Mouse (Mus musculus) gonadal fat pad, adult 2 months (tissue): ENCODE results near the gene Fance. TPM values are rescaled to one million over a fixed set of nuclear protein-coding genes. Genes with fewer than 3 reads are reported as not detected.
"Not testable (repeated sequence)": the region's sequence is repeated elsewhere in the genome, so short reads cannot be mapped to it uniquely, and the experiment has no call there.

ENCODE experiments used
- DNase-seq: peaks from one replicate; pipeline ENCODE4 v3.0.0-alpha.2; 2012; ENCODE audit warnings: low read depth
- polyA plus RNA-seq: library from polyadenylated mRNA; depleted of rRNA; stranded (reverse); fragments of >200 nt; gene quantifications from 2 replicates; pipeline ENCODE4 v1.2.3, GENCODE M21; 2012

Fance gene
- polyA plus RNA-seq, 1 experiment, result 14.8 TPM

GRCm38 (mm10) chr17:28348211-28348610 is 34.9 kb downstream of the Fance start:
- DNase-seq, result no peak

- DNase-seq, result no peak
Observed at GRCm38 (mm10) chr17:28349264-28349880, 36.1 kb downstream of the Fance start.

DNA sequence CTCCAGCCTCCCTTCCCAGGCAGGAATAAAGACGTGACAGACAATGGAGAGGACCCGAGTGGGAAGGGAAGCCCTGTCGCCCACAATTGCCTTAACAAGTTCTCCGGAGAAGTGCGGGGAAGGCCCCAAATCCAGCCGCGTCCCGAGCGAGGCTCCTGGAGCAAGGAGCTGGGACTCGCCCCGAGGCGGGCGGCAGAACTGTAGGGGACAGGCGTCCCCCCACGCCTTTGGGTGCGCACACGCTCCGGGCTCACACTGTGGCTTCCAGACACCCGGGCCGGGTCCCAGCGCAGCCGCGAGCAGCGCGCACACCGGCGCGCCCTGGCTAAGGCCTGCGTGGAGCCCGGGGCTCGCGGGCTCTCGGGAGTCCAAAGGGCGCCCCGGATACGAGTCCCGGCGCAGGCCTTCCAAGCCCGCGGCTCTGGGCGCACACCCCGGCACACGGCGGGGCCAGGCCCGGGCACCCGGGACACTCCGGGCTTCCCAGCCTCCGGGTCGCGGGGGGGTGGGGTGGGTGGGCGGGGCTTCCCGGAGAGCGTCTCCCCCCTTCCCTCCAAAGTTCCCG is 36.7 kb downstream of the Fance start:
- DNase-seq, result no peak

DNA sequence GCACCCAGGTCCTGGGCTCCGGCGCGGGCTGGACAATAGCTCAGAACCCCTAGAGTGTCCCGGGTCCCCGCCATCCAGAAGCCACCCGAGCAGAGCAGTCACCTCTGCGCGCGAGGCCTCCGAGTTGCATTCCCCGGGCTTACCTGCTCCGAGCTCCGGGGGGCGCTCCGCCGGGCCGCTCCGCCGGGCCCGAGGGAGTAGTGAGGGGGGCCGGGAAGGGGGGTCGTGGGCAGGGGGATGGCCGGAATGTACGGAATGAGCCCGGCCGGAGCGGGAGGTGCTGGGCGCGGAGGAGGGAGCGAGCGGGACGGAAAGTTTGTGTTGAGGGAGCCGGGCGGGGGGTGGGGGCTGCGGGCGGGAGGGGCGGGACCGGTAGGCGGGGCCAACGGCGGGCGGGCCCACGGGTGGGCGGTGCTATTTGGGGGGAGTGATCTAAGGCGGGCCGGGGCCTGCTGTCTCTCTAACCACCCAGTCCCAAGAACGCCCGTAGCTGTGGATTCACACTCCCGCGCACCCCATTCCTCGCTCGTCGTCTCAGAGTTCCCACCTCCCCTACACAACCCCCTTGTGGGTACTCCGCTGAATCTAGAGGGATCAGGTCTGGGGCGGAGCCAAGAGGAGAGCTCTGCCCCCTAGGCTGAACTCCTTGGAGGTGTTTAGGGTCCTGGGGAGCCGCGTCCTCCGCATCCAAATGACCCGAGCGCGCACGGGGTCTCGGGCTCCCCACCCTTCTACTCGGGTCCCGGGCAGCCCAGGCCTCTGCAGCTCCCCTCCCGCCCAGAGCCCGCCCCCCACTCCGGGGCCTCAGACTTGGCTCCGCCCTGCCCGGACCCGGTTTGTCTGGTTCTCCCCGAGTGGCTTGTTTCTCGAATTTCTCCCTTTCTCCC is 37.4 kb downstream of the Fance start, which contains the start of gene Tead3:
Gene Tead3 (minus strand): TSS at position 352 of the 887 bp plus-strand sequence.
- no peak for DNase-seq

GRCm38 (mm10) chr17:28351353-28351890 is 38.1 kb downstream of the Fance start:
- DNase-seq, result no peak

- DNase-seq, result no peak
Observed at GRCm38 (mm10) chr17:28352018-28352417, 38.7 kb downstream of the Fance start.

DNA sequence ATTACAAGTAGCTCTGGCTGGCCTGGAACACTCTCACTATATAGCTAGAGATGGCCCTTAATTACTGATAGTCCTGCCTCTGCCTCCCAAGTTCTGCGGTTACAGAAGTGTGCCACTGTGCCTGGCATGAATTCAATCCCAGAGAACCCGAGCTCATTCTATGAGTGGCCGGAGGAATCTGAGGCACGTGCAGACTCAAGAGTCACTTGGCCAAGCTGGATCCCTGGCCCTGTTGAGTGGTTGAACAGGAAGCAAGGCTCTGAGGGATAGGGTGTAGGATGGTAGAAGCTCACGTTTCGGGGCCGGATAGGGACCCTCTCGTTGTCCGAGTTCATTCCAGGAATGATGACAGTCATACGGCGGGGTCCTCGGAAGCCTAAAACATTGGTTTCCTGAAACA is 42.6 kb downstream of the Fance start:
- no peak for DNase-seq

DNA sequence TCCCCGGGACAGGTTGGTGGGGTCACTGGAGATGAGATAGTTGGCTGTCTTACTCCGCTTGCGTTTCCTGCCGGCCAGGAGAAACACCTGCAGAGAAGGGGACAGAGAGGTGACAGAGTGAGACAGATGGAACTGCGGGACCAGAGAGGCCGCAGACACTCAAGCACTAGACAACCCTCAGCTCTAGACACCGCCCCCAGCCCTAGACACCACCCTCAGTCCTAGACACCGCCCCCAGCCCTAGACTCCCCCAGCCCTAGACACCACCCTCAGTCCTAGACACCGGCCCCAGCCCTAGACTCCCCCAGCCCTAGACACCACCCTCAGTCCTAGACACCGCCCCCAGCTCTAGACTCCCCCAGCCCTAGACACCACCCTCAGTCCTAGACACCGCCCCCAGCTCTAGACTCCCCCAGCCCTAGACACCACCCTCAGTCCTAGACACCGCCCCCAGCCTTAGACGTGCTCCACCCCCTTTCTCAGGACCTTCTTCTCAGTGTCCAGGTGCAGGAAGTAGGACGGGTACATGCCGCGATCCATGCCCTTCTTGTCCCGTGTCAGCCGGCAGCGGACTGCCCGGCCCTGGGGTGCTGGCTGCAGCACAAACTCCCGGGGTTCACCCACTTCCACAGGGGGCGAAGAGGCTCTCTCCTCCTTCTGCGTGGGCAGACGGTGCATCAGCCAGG is 45.4 kb downstream of the Fance start:
- DNase-seq, result not testable (repeated sequence)

GRCm38 (mm10) chr17:28360531-28361277 is 47.4 kb downstream of the Fance start:
- no peak for DNase-seq

DNA sequence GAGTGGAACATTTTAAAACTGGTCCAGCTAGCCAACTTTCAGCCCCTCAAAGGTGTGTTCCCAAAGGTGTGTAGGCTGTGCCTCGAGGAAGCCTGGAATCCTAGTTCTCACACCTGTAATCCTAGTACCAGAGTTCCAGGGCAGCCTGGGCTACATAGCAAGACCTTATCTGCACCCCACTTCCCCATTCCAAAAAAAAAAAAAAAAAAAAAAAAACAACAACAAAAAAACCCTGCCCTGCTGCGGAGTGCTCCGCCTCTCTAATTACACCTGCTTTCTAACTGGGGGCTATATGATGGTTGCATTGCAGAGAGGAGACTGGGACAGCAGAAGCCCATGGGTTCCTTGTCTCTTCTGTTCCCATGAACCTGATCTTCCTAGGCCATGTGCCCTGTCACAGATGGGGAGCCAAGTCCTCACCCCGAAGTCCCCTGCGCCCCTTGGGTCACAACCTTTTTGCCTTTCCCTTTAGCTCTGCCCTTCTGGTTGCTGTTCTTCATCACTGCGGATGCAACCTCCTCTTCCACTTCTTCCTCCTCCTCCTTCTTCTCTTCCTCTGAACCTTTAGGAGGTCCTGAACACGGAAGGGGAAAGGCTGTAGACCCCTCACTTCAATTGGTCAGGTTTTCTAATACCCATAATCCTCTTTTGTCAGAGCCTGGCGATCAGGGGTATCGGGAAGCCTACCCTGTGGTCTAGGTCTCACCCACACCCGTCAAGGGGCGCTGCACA is 48.8 kb downstream of the Fance start:
- no peak for DNase-seq

DNA sequence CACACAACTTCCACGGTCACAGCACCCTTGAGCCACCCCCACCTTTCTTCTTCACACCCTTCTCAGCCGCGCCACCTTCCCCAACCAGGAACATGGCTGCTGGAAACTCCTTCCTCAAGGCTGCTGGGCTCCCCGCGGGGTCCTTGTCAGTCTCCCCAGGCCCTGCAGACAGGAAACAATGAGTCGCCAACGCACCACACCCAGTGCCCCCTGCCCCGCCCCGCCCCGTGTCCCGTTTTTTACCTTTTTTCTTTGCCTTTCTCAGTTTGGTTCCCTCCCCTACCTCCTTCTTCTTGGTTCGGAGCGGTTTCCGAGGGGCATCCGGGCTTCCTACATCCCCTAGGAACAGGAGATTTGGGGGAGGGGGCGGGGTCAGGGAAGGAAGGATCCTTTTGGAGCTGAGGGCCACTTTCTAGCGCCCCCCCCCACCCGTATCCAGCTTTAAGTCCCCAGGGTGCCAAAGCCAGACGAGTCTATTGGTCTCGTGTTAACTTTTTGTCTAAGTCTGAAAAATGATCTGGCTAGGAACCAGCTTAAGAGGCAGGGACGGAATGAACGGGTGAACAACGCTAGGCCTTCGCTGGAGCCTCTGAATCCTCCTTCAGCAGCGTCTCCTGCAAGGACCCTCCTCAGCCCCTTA is 49.5 kb downstream of the Fance start:
- no peak for DNase-seq

GRCm38 (mm10) chr17:28363507-28363906 is 50.2 kb downstream of the Fance start:
- DNase-seq, result no peak

DNA sequence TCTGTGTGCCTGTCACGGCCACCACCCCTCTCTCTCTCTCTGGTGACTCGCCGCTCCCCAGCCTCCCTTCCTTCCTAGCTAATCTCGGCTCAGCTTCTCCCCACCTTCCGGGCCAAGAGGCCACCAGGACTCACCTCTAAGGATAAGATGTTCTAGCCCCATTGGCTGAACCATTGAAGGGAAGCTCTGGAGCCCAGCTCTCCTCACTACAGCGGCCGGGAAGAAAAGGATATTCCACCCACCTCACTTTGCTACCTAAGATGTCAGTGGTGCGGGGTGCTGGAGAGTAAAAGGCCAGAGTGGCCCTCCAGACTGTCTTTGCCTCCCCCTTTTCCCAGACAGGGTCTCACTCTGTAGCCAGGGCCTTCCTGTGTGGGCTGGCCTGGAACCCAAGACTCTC is 51.8 kb downstream of the Fance start, which contains the start of gene Tulp1:
Gene Tulp1 (minus strand): TSS at position 101 of the 400 bp plus-strand sequence.
- no peak for DNase-seq

DNA sequence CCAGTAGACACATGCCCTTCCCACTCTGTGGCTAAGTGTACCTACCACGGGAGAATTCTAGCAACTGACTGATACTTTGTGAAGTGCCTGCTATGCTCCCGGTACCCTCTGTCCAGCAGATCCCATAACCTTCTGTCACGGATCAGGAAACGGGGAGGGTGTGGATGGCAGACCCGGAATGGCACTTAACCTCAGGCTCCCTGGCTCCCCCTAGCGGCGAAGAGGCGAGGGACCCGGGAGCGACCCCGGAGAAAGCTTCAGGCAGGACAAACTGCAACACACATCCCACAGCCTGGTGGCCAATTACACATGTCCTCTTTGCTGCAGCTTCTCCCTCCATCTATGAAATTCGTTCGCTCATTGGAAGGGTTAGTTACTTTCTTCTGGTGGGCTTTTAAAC is 55.1 kb downstream of the Fance start:
- no peak for DNase-seq

GRCm38 (mm10) chr17:28369056-28369455 is 55.7 kb downstream of the Fance start:
- no peak for DNase-seq

DNA sequence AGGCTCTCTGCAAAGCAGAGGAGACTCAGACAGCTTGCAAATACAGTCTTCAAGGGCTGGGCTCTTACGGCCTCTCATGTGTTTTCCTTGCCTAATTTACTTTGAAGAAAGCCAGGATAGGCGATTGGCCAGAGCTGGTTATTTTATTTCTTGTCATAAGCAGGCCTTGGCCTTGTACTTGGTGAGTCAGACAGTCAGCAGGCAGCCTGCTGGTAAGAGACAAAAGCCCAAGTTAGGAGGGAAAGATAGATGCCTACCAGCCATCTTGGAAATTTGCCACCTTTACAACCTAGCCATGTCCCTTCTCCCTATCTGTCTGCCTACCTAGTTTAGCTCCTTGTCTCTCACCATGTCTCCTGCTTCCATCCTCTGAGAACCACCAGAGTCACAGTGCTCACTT is 58.0 kb downstream of the Fance start:
- no peak for DNase-seq

DNA sequence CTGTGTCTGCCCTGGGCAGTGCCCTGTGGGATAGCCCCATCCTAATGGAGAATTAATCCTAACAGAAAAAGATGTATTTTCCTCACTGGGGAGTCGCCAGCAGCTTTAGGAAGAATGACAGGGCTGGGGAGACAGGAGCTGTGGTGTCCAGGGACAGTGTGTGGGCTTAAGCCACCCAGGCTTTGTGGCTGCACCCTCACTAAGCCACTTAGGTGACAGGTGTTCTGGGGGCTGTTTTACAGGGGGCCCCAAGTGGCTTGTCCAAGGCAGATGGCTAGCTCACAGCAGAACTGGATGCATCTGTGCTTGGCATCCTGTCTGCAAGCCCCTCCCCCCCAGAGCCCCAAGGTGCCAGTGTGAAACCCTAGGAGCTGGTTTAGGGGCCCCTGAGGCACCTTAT is 58.6 kb downstream of the Fance start:
- DNase-seq, result no peak

- no peak for DNase-seq
Observed at GRCm38 (mm10) chr17:28373821-28374220, 60.5 kb downstream of the Fance start.

DNA sequence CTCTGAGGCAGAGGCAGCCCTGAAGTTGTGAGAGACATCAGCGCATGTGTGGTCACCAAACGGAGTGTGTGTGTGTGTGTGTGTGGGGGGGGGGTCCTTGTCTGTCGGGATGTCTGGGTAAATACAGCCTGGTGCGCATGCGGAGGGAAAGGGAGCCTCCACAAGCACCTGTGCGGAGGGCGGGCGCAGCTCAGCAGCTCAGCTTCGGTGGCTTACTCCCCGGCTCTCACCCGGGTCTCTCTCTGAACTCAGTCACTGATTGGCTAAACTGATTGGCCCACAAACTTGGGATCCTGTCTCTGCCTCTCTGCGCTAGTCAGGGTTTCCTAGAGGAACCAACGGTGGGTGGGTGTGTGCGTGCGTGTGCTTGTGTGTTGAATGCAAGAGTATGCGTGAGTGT is 61.2 kb downstream of the Fance start:
- no peak for DNase-seq

- DNase-seq, result no peak
Observed at GRCm38 (mm10) chr17:28375592-28376061, 62.3 kb downstream of the Fance start.
